Comparison of ENCODE assay signal across 29 mouse cellular contexts in the genomic region with DNA sequence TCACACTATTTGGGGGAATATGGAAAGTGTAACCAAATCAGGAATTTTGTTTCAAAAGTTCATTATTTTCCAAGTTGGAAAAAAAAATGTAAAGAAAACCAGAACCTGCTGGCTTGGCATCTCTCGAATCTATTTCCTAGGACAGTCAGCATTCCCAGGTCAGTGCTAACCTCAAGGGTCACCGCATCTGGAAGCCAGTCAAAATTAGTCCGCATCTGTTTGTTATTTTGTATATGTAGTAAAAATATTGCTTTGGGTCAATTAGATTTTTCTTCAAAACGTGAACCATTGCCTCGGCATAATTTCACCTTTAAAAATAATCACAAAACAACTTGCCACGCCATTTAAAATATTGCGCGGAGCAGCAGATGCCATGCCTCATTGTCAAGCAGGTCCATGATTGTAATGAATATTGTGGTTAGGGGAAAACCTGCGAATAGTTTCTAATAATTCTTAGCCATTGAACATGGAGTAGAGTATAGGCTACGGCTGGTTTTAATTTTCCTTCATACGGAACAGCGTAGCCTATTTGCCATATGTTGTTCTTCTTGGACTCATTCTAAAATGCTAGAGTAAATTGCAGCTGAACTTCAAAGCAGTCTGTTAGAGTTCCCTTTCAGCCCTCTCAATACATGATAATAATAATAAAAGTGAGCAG.
DNase-seq lines count a peak whose midpoint lies in the region; ATAC-seq and TF ChIP-seq lines count a peak whose summit lies in the region.
"Had no signal": no experiment of that assay in that cellular context is flagged by ENCODE, and none has a peak within 500 bp of the region (broad histone marks: within the 10 kb centered on the region; RNA-seq: fewer than 3 reads in every experiment).

No protein-coding gene starts in this region.

- ATAC-seq in limb, embryonic 11.5 days (ENCODE audit: insufficient number of reproducible peaks, low FRiP score, low TSS enrichment, low read depth): peak; percentile 72; the same call in 1 of the 2 replicates
- ATAC-seq: forebrain, embryonic 13.5 days; forebrain, embryonic 16.5 days; hindbrain, embryonic 16.5 days; inflammation-experienced regulatory T-cells, adult 6 months; intestine, embryonic 16.5 days; Patski had no signal

- H3K4me1 ChIP-seq in limb, embryonic 11.5 days (ENCODE audit: control insufficient read depth, insufficient read depth, low read length): 0 out of 2 replicates have a peak, but pooled peaks cover 4% of the 10 kb centered on the region
- peaks cover 21% of the 10 kb centered on the region for H3K4me1 ChIP-seq in limb, embryonic 10.5 days
- no peaks in the 10 kb centered on the region for H3K4me1 ChIP-seq in kidney, adult 2 months (ENCODE audit: control insufficient read depth, insufficient read depth, low read length)
- H3K4me1 ChIP-seq: embryonic facial prominence, embryonic 12.5 days; forebrain, embryonic 10.5 days; forebrain, embryonic 13.5 days; hindbrain, embryonic 10.5 days; hindbrain, embryonic 13.5 days had no signal

- no peak overlapping the region for H3K4me2 ChIP-seq in limb, embryonic 11.5 days (ENCODE audit: low read depth, severe bottlenecking)
- H3K4me2 ChIP-seq: embryonic facial prominence, embryonic 12.5 days; forebrain, embryonic 13.5 days; heart, embryonic 12.5 days; heart, embryonic 15.5 days; hindbrain, embryonic 13.5 days had no signal

- DNase-seq in embryo, embryonic 10.5 days (ENCODE audit: low spot score): peak; percentile 21
- no peak for DNase-seq in embryo, embryonic 9.5 days (ENCODE audit: extremely low spot score)
- peak; percentile 25 for DNase-seq in limb, embryonic 11.5 days (ENCODE audit: low spot score)
- DNase-seq in limb, embryonic 10.5 days (ENCODE audit: low spot score): no peak
- peak; percentile 31 for DNase-seq in hindlimb bud, embryonic 11.5 days (ENCODE audit: extremely low spot score, low read depth, low spot score)
- DNase-seq in frontal cortex, postnatal 25 days (ENCODE audit: low spot score in 2 of 2): no peak
- no peak for DNase-seq in cerebellum, adult 11-12 months
- no peak for DNase-seq in kidney, adult 2 months
- DNase-seq: adrenal gland, postnatal 10 days; adrenal gland, postnatal 36 days; cerebellum, adult 2 months; cerebellum, adult 9-11 months; cerebellum, postnatal 25 days; gastrocnemius, postnatal 25 days; heart, adult 18-20 months; heart, postnatal 10 days; heart, postnatal 36 days had no signal

- no peak overlapping the region for H3K27ac ChIP-seq in limb, embryonic 11.5 days (replicated peaks; ENCODE audit: low read depth, low read length)
- H3K27ac ChIP-seq in limb, embryonic 10.5 days: no peak overlapping the region
- no peak overlapping the region for H3K27ac ChIP-seq in kidney, adult 2 months (ENCODE audit: insufficient read depth, low read depth, low read length)
- H3K27ac ChIP-seq: embryonic facial prominence, embryonic 12.5 days; forebrain, embryonic 10.5 days; forebrain, embryonic 13.5 days; heart, embryonic 15.5 days; hindbrain, embryonic 10.5 days; hindbrain, embryonic 13.5 days had no signal

- no peak overlapping the region for H3K4me3 ChIP-seq in limb, embryonic 11.5 days (ENCODE audit: low read depth, low read length)
- no peak overlapping the region for H3K4me3 ChIP-seq in limb, embryonic 10.5 days
- no peak overlapping the region for H3K4me3 ChIP-seq in kidney, adult 2 months (ENCODE audit: insufficient read depth, low read depth, low read length)
- H3K4me3 ChIP-seq: embryonic facial prominence, embryonic 12.5 days; forebrain, embryonic 10.5 days; forebrain, embryonic 13.5 days; heart, embryonic 12.5 days; heart, embryonic 15.5 days; hindbrain, embryonic 10.5 days; hindbrain, embryonic 13.5 days had no signal

- H3K27me3 ChIP-seq in limb, embryonic 11.5 days (ENCODE audit: control insufficient read depth, insufficient read depth, low read length): no peaks in the 10 kb centered on the region
- H3K27me3 ChIP-seq in limb, embryonic 10.5 days (ENCODE audit: low read depth, poor library complexity, severe bottlenecking): no peaks in the 10 kb centered on the region
- H3K27me3 ChIP-seq in kidney, adult 2 months (replicated peaks; ENCODE audit: control insufficient read depth, insufficient read depth, low read length): no peaks in the 10 kb centered on the region
- H3K27me3 ChIP-seq: embryonic facial prominence, embryonic 12.5 days; forebrain, embryonic 13.5 days; heart, embryonic 12.5 days; heart, embryonic 15.5 days; hindbrain, embryonic 13.5 days had no signal

- no peak for TF ChIP-seq CTCF in kidney, adult 2 months (conservative IDR thresholded peaks at IDR 0.05; ENCODE audit: insufficient read depth, insufficient read length, low read depth, low read length)

- WGBS in limb, embryonic 11.5 days: 40% methylated on average over 12 of the region's 12 CpGs
- WGBS in limb, embryonic 10.5 days: 50% methylated on average over 12 of the region's 12 CpGs
- WGBS in kidney, adult 2 months: 88% methylated on average over 12 of the region's 12 CpGs

- H3K9ac ChIP-seq in limb, embryonic 11.5 days (ENCODE audit: low read length): no peak overlapping the region
- H3K9ac ChIP-seq: embryonic facial prominence, embryonic 12.5 days; forebrain, embryonic 13.5 days; heart, embryonic 12.5 days; heart, embryonic 15.5 days; hindbrain, embryonic 13.5 days had no signal

- no peaks in the 10 kb centered on the region for H3K9me3 ChIP-seq in limb, embryonic 11.5 days (ENCODE audit: control insufficient read depth, low read length)
- no peaks in the 10 kb centered on the region for H3K9me3 ChIP-seq in limb, embryonic 10.5 days (replicated peaks)
- H3K9me3 ChIP-seq: embryonic facial prominence, embryonic 12.5 days; forebrain, embryonic 10.5 days; forebrain, embryonic 13.5 days; heart, embryonic 12.5 days; heart, embryonic 15.5 days; hindbrain, embryonic 10.5 days; hindbrain, embryonic 13.5 days had no signal

- TF ChIP-seq POLR2A in kidney, adult 2 months (IDR thresholded peaks at IDR 0.05; ENCODE audit: low read depth, low read length): no peak

- no peaks in the 10 kb centered on the region for H3K36me3 ChIP-seq in limb, embryonic 11.5 days (ENCODE audit: control insufficient read depth, insufficient read depth, low read length)
- no peaks in the 10 kb centered on the region for H3K36me3 ChIP-seq in limb, embryonic 10.5 days
- H3K36me3 ChIP-seq in kidney, adult 2 months (ENCODE audit: control insufficient read depth, insufficient read depth, low read length): no peaks in the 10 kb centered on the region
- H3K36me3 ChIP-seq: embryonic facial prominence, embryonic 12.5 days; forebrain, embryonic 10.5 days; heart, embryonic 12.5 days; heart, embryonic 15.5 days; hindbrain, embryonic 10.5 days; hindbrain, embryonic 13.5 days had no signal

Comparison
In these comparisons a context has a peak if more than half of its experiments do, and no peak if none do; other contexts are left out.
1. DNase-seq: peak in embryo, embryonic 10.5 days (single experiment), limb, embryonic 11.5 days (single experiment) and hindlimb bud, embryonic 11.5 days (single experiment); none in embryo, embryonic 9.5 days (single experiment), limb, embryonic 10.5 days (single experiment), frontal cortex, postnatal 25 days (0 of 2), cerebellum, adult 11-12 months (single experiment) and kidney, adult 2 months (single experiment).